Mouse (Mus musculus) urinary bladder, postnatal 10 days (tissue): ENCODE results near the gene Hist2h2bb.

Experiments
- DNase-seq: peaks from one replicate; pipeline ENCODE4 v3.0.0; 2022; ENCODE audit warnings: low spot score

Hist2h2bb gene

DNA sequence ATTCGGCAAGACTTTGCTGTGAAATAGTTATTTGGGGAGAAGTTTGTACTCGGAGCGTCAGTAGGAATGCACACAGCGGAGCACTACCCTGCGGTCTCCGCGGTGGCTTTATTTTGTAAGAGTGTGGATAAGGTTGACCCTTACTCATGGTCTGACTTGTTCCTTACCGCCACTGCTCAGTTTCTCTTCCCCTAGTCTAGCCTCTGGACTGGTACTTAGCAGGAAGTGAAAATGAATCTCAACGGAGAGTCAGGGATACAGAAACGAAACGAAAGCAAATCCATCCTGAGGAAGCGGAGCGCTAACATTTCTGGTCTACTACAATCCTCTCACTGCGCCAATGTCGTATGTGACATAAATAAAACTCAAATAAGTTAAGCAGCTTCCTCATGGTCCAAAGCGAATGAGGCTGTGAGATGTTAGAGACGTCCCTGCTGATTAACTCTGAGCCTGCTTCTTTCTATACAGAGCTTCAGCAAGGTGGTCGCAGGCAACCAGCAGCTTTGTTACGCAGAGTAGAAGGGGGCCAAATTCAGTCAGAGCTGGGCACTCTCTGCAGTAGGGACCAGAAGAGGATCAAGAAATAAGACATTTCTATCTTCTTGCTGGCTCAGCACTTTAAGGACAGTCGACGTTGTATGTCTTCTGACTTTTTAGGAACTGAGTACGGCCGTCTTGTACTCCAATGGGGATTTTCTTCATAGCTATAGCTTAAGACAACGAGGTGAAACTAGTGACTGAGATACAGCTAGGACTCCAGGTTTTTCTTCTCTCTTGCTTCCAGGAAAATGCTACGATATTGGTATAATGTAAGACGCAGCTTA lies 31.4 kb downstream of the Hist2h2bb start:
- no peak for DNase-seq

DNA sequence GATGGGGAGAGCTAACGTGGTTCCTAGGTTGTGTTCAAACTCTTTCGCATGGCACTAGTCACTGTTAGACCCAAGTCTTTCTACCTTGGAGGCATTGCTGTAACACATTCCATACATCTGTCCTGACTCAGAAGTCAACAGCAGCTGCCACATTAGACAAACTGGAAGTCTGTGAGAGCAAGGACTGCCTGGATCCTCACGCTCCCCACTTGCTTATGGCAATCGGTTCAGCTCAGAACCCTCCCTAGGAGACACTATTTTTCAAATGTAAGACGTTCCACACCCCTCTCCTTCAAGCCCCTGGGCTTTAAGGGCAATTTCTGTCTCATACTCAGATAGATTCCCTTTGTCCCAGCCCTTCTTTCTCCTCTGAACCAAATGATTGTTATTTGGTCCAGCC lies 32.5 kb downstream of the Hist2h2bb start:
- no peak for DNase-seq

DNA sequence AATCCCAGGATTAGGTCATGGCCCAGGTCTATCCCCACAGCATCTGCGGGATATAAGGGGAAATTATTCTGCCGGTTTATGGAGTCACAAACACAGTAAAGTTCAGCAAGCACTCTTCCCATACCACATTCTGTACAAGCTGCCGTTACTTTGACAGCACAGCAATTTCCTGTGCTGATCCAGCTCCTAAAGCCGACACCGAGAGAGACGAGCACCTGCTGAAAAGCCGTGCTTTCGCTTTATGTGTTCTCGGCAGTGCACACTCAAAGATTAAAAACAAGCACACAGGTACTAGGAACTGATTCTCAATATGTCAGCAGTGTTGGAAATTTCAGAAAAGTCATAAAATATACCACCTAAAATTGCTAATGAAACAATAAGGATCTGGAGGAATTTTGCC lies 37.0 kb downstream of the Hist2h2bb start:
- no peak for DNase-seq

DNA sequence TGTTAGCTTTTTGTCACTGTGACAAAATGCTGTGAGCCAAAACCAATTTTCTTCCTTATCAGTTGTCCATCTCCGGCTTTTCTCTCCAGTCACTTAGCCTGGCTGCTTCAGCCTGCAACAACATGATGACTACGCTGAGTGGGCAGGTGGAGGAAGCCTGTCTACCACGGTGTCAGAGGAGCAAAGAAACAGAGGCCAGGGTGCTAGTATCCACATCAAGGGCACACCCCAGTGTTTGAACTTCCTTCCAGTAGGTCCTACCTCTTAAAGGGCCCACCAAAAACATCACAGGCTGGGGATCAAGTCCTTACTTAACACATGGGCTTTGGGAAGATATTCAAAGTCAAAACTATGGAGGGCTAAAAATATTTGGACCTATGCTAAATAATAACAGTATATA lies 39.9 kb downstream of the Hist2h2bb start:
- DNase-seq: no peak

DNA sequence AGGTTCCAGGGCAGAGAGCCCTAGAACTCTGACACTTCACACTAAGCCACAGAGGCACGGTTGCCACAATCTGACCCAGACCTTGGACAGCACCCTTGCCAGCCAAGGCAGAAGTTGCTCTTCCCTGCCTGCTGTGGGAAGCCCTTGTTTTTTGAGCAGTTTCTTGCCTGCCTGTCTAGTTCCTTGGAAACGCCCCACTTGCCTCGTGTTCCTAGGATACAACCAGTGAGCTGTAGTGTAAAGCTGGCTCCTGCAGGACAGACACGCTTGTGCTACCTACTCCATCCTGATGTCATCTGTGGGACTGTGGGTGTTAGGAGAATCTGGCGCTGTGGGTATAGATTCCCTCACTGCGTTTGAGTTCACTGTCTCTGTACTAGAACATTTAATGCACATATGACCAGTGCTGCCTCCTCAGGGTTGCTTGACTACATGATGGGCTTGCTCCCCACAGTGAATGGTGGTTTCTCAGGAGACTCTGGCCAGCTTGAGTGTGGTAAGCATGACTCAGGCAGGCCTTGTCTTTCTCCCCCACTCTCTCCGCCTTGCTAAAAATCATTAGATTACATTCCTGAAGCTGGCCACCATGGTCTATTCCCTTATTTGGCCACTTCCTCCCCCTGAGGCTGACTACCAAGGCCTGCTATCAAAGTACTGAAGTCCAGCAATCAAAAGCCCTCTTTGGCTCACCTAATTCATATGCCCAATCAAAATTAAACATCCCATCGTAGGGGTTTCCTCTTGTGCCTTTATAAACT lies 43.0 kb downstream of the Hist2h2bb start:
- DNase-seq: no peak
